Mouse (Mus musculus) embryo, embryonic 9.5 days (tissue): ENCODE results near the gene Ndufv3.

Experiments used
- DNase-seq: peaks from one replicate; pipeline ENCODE4 v3.0.0-alpha.2; 2017; ENCODE audit errors: extremely low spot score

The Ndufv3 gene

DNA sequence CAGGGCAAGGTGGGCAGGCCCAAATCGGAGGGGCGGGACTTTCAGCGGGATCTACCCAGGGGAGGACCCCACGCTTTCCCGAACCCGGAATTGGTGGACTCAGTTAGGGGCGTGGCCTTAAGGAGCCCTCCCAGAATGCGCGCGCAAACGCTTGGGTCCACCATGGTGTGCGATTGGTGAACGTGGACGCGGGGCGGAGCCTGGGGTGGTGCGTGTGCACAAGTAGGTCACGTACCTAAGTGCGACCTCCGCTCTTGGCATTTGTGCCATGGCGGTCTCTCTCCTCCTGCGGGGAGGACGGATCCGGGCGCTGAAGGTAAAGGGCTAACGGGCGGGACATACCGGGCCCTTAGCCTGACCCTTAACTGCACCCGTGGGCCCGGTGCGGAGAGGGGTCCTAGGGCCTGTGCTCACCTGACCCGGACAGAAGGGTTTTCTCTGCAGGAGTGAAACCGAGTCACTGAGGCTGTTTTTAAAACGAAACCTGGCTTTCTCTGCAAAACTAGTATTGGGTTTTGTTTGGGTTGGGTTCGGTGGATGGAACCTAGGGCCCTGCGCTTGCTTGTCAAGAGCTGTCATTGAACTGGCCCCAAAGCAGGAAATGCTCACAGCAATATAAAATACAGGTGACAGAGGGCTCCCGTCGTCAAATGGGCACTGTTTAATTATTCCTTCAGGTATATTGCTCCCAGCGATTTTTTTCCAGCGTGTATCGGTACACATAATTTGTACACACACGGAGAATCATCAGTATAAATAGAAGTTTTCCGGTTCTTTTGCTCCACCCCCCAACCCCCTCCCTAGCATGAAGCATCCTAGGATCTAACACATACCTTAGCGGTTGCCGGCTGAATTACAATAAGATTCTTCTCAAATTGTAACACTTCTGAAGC is at the start of gene Ndufv3, which contains the start of gene Wdr4:
Ndufv3 (plus strand) TSS at position 170 of the 893 bp plus-strand sequence.
Wdr4 (minus strand) TSS at position 35 of the 893 bp plus-strand sequence.
- peak; percentile 96 for DNase-seq

DNA sequence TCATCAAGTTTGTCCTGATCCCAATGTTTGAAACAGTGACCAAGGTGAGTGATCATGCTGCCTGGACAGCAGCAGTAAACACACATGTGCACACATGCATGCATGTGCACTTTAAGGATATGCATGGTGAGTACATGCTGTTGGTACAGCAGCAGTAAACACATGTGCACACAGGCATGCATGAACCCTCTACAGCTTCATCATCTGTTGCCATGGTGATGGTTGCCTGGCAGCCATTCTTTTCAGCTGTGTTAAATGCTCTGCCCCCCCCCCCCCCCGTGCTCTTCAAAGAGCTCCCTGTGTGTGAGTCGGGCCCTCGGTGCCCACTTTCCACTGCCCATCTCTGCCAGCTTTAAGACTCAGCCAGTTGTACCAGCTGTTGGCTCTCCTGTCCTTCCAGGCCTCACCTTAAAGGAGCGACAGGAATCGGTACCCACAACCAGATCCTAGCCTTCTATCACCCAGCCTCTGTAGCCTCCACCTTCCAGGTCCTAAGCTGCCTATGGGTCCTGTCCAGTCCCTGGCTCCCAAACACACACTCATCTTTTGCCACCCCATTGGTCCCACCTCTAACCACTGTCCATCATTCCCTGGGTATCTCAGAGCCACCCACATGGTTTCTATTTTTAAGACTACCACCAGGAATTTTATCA is 49.0 kb upstream of the Ndufv3 start:
- no peak for DNase-seq

DNA sequence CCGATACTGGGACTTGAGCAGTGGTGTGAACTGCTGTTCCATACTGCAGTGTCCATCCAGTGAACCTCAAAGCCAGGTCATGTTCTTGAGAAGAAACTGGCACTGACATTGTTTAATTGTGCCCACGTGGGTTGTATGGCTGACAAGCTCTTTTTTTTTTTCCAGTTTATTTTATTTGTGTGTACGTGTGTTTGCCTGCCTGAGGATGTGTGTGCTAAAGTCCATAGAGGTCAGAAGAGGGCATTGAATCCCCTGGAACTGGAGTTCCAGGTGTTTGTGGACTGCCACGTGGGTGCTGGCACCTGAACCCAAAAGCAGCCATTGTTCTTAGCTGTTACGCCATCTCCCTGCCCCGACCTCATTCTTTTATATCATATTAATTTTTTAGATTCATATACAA is 45.5 kb upstream of the Ndufv3 start:
- DNase-seq, result no peak

GRCm38 (mm10) chr17:31478606-31479005 is 41.3 kb upstream of the Ndufv3 start:
- DNase-seq, result no peak

- no peak for DNase-seq
Measured at GRCm38 (mm10) chr17:31479108-31479844, 40.6 kb upstream of the Ndufv3 start.

DNA sequence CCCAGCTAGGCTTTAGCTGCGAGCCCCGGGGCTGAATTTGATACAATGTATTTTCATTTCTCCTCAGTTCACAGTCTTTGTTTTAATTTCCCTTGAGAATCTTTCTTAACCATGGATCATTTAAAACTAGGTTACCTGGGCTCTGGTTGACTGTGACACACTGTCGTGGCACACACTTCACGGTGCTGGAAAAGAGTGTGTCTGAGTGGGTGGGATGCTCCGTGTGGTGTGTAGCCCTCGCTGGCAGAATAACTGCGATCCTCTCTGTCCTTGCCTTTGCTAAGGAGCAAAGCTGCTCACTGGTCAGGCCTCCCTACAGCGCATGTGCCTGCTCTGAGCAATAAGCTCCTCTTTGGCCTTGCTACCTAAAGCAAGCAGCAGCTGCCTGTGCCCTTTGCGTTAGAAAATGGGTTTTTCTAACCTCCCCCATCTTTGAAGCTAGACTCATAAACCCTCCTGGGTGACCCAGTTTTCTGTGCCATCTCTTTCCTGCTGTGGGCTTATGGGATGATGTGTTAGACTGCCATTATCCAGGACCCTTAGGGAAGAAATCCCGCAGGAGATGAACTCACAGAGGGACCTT is 33.2 kb upstream of the Ndufv3 start:
- no peak for DNase-seq

GRCm38 (mm10) chr17:31487433-31488060 is 32.4 kb upstream of the Ndufv3 start:
- no peak for DNase-seq

DNA sequence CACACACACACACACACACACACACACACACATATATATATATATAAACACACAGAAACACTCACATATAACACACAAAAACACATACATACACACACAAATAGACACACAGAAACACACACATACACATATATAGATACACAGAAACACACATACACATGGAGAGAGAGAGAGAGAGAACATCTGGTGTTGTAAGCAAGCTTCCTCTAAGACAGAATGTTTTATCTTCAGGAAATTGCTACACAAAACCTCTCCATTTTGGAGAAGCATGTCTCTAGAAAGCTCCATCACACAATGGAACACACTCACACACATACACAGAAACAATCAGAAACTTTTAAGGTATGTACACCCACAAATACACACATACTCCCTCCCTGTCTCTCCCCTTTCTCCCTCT is 28.6 kb upstream of the Ndufv3 start:
- DNase-seq, result no peak

DNA sequence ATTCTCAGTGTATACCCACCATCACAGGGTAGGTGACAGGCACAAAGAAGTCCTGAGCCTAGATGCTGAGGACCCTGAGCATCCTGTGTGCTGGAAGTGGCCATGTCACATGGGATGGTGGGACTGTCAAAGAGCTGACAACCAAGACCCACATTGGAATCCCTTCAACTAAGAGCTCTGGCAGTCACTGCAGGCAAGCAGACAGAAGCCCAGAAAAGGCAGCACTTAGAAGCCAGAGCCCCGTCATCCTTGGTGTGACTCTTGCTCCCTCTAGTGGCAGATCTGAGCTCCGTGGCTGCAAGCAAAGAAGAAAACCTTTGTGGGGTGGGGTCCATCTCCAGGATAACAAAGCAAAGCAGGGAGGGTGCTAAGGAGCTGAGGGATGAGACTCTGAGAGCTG is 27.5 kb upstream of the Ndufv3 start:
- peak; percentile 80 for DNase-seq

DNA sequence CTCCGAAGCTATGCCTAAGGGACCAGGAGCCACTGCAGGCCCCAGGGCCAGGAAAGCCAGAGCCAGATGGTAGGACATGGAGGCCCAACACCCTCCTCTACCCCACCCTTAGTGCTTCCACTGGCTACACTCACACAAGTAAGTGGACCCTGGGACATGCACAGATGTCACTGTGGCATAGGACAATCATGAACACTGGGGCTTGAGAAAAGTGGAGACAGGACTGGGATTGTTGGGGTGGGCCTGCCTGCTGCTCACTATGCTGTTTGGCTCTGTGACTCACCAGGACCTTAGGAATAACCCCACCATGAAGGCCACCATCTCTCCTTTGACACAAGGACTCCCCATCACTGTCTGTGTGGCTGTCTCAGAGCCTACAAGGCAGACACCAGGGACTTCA is 24.9 kb upstream of the Ndufv3 start:
- no peak for DNase-seq

DNA sequence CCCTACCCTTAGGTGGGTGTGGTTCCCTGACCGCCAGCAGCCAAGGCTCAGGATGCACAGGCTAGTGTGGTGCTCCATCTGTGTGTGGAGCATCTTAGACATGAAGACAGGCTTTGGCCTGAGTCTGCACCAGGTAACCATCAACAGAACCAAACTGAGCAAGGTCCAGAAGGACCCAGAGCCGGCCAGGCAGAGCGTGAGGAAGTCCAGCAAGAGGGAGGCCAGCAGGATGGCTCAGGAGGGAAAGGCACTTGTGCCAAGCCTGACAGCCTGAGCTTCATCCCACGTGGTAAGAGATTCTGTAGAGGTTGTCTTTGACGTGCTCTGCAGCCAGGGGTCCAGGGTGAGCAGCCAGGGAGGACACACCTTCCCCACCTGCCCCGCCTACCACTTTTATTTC is 22.2 kb upstream of the Ndufv3 start:
- no peak for DNase-seq

DNA sequence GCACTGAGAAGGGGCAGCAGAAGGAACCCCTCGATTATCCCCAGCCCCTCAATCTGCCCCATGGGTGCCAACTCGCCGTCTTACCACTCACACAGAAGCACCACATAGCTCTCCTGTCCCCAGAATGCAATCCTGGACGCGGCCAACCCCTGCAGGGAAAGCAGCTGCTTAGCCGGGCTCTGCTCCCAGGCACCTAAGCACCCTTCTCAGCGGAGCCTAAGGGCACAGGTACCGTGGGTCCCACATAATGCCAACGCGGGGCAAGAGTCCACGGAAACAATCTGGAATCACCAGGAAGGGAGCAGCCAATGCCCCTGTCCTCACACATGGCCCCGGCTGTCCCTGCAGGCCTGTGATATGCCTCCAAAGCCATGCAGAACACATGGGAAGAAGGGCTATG is 20.2 kb upstream of the Ndufv3 start:
- DNase-seq, result no peak

GRCm38 (mm10) chr17:31500416-31500815 is 19.5 kb upstream of the Ndufv3 start:
- DNase-seq, result no peak

- no peak for DNase-seq
Measured at GRCm38 (mm10) chr17:31500908-31501307, 19.0 kb upstream of the Ndufv3 start.

DNA sequence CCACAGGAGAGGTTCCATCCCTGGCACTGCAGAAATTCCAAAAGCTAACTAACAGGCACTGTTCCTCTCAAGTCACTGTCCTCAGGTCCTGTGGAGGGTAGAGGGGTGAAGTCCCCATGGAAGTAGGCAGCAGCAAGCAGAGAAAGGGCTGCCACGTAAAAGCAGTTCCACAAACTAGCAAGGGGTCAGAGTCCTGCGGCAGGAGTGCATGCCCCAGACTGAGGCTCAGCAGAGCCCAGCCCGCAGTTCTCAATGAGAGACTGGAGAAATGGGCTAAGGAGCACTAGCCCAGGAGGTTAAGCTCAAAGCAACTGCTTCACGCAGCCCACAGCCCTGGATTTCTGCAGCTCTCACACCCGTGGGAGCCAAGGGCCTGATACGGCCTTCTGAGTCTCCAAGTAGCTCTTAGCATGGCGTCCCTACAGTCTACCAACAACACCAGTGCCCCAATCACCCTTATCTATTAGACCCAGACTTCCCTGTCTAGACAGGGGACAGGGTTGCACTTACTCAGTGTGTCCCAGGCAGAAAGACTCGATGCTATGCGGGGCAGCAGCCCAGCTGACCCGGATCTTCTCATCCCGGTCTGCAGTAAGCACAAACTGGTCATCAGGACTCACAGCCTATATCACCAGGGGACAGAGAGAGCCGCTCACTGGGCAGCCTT is 17.5 kb upstream of the Ndufv3 start:
- DNase-seq, result no peak

DNA sequence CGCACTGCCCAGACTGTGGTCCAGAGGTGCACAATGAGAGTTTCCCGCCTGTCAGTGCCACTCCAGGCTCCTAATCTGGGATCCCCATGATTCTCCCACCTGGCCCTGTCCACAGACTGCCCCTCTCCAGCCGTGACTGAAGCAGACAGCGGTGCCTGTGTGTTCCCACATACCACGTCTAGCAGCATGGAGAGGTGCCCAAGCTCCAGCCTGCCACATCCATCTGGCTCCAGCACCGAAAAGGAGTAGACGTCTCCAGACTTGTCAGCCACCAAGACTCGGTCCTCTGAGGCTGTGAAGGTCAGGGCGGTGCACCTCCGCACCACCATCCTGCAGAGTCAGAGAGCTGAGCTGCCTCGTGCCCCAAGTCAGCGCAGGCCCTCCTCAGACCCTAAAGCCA is 16.6 kb upstream of the Ndufv3 start:
- no peak for DNase-seq

DNA sequence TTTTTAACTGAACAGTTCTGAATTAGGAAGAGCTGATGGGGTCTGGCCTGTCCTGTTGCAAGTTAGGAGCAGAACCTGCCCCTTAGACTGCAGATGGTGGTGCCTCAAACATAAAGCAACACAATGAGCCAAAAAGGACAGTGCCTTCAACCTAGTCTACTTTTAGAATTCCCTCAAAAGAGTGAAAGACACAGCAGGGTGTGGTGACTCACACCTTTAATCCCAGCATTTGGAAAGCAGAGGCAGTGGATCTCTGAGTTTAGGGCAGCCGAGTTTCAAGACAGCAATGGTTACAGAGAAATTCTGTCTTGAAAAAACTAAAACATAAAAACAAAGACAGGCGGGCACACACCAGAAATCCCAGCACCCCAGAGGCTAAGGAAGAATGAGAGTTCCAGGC is 16.0 kb upstream of the Ndufv3 start:
- DNase-seq, result no peak

GRCm38 (mm10) chr17:31505013-31505412 is 14.9 kb upstream of the Ndufv3 start:
- DNase-seq, result no peak

GRCm38 (mm10) chr17:31506282-31506681 is 13.6 kb upstream of the Ndufv3 start:
- DNase-seq, result no peak

DNA sequence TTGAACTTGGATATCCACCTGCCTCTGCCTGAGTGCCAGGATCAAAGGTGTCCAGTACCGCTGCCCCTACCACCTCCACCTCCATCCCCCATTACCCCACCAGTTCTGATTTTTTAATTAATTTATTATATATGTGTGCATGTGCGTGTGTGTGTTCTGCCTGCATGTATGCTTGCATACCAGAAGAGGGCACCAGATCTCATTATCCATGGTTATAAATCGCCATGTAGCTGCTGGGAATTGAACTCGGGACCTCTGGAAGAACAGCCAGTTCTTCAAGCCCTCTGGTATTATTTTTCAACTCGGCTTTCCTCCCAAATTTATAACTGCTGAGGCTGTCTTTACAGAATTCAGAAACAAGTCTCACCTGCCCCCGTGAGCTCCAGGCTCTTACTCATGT is 9.0 kb upstream of the Ndufv3 start:
- DNase-seq, result no peak
